Mouse (Mus musculus) limb, embryonic 15.5 days (tissue): Measurements from ENCODE around the gene Agxt. TPM values are rescaled to one million over a fixed set of nuclear protein-coding genes. Genes with fewer than 3 reads are reported as not detected.

ENCODE experiments used
- ATAC-seq: fragments of 200-750 bp; cut with Nextera tagmentation; 2 replicates; pipeline ENCODE4 v1.8.0; 2017; ENCODE audit warnings: low read depth, moderate TSS enrichment; ENCODE audit not compliant: insufficient number of reproducible peaks, low FRiP score, low TSS enrichment
- H3K27ac ChIP-seq: fragments of 300-500 bp; sonication (generic); 2 replicates; pipeline ENCODE4 v1.5.1; 2015; ENCODE audit warnings: moderate library complexity, mild to moderate bottlenecking, inconsistent platforms
- H3K27me3 ChIP-seq: fragments of 300-500 bp; sonication (generic); 2 replicates; pipeline ENCODE4 v1.6.1; 2015; ENCODE audit warnings: inconsistent platforms
- H3K36me3 ChIP-seq: fragments of 300-500 bp; sonication (generic); 2 replicates; pipeline ENCODE4 v1.6.1; 2015; ENCODE audit warnings: inconsistent platforms
- H3K4me1 ChIP-seq: fragments of 300-500 bp; sonication (generic); 2 replicates; pipeline ENCODE4 v1.6.1; 2015; ENCODE audit warnings: inconsistent platforms
- H3K4me2 ChIP-seq: fragments of 300-500 bp; sonication (generic); 2 replicates; pipeline ENCODE4 v1.6.1; 2015; ENCODE audit warnings: mild to moderate bottlenecking, inconsistent platforms
- H3K4me3 ChIP-seq: fragments of 300-500 bp; sonication (generic); 2 replicates; pipeline ENCODE4 v1.5.1; 2015; ENCODE audit warnings: mild to moderate bottlenecking, inconsistent platforms
- H3K9ac ChIP-seq: fragments of 300-500 bp; sonication (generic); 2 replicates; pipeline ENCODE4 v1.6.1; 2015; ENCODE audit warnings: inconsistent platforms
- H3K9me3 ChIP-seq: fragments of 300-500 bp; sonication (generic); 2 replicates; pipeline ENCODE4 v1.6.1; 2016; ENCODE audit warnings: inconsistent platforms
- WGBS: fragments of 180-500 bp; shearing (Covaris S2); methylation state at CpG from one replicate; pipeline ENCODE4 v1.1.7; 2015; 5-methylcytosine and 5-hydroxymethylcytosine counted together
- polyA plus RNA-seq: library from polyadenylated mRNA; unstranded; fragments of >200 nt; fragmentation: Nextera tagmentation; extraction: Ambion mirVana; gene quantifications from 2 replicates; pipeline ENCODE4 v1.2.1, GENCODE M21; 2015

Gene Agxt
- polyA plus RNA-seq, 1 experiment from 2014 or later: not detected

GRCm38 (mm10) chr1:93158916-93159315, 23.9 kb downstream of the Agxt start:
- no peak overlapping the region for H3K4me2 ChIP-seq
- H3K27ac ChIP-seq: no peak overlapping the region
- H3K9me3 ChIP-seq: no peaks in the 10 kb centered on the region
- H3K9ac ChIP-seq: no peak overlapping the region
- no peaks in the 10 kb centered on the region for H3K27me3 ChIP-seq
- H3K36me3 ChIP-seq: no peaks in the 10 kb centered on the region
- no peak for ATAC-seq
- H3K4me3 ChIP-seq: no peak overlapping the region
- 0 out of 2 replicates have a peak, but pooled peaks cover 3% of the 10 kb centered on the region for H3K4me1 ChIP-seq
- WGBS: 65% methylated on average over 8 of the region's 8 CpGs

DNA sequence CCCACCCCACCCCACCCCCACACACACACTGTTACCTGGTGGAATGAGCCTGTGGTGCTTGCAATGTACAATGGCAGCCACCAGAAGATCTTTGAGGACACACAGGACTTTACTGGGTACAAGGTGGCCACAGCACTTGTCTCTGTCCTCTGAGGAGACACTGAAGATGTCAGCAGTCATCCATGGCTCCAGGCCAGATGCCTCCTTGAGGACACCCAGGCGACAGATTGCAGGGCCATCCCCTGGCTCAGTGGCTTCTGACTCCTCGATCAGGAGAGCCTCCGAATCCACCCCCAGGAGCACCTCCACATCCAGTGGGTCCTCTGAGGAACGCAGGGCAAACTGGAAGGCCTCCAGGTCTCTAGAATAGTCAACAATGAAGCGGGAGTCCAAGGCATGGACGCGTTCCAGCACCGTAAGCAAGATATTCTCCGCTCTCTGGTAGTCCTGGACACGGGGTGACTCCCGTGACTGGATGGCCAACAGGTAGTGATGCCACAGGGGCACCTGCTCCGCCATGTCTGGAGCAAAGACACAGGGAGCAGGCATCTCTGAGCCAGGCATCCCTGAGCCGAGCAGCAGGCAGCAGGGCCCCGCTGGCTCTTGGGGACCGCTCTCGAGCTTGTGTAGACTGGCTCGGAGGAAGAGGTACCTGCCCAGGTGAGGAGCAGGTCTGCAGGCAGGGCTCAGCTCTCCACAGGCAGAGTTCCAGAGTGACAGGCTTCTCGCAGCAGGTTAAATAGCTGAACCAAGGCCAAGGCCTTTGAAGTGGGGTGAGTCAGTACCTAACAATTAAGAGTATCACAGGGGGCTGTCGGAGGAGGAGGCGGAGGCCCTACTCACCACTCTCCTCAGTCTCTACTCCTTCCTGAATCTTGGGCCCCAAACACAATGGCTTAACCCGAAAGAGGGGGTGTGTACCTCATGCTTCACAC, 24.8 kb downstream of the Agxt start:
- H3K4me2 ChIP-seq: no peak overlapping the region
- no peak overlapping the region for H3K9ac ChIP-seq
- H3K4me3 ChIP-seq: no peak overlapping the region
- 72% methylated on average over 21 of the region's 21 CpGs for WGBS
- H3K4me1 ChIP-seq: 0 out of 2 replicates have a peak, but pooled peaks cover 3% of the 10 kb centered on the region
- no peaks in the 10 kb centered on the region for H3K27me3 ChIP-seq
- ATAC-seq: no peak
- no peaks in the 10 kb centered on the region for H3K36me3 ChIP-seq
- H3K9me3 ChIP-seq: no peaks in the 10 kb centered on the region
- peak overlapping the region; percentile 47 for H3K27ac ChIP-seq

GRCm38 (mm10) chr1:93160501-93161133, 25.6 kb downstream of the Agxt start, which contains the start of gene 2310007B03Rik:
Gene 2310007B03Rik, minus strand, starts transcription at chr1:93160948.
- H3K27ac ChIP-seq: peak within 1 kb of the TSS; percentile 47
- WGBS: 62% methylated on average over 8 of the region's 8 CpGs
- 0 out of 2 replicates have a peak, but pooled peaks cover 3% of the 10 kb centered on the region for H3K4me1 ChIP-seq
- no peak within 1 kb of the TSS for H3K4me2 ChIP-seq
- ATAC-seq: no peak
- no peak within 1 kb of the TSS for H3K4me3 ChIP-seq
- no peaks in the 10 kb centered on the region for H3K36me3 ChIP-seq
- H3K9ac ChIP-seq: no peak within 1 kb of the TSS
- H3K9me3 ChIP-seq: no peaks in the 10 kb centered on the region
- no peaks in the 10 kb centered on the region for H3K27me3 ChIP-seq

DNA sequence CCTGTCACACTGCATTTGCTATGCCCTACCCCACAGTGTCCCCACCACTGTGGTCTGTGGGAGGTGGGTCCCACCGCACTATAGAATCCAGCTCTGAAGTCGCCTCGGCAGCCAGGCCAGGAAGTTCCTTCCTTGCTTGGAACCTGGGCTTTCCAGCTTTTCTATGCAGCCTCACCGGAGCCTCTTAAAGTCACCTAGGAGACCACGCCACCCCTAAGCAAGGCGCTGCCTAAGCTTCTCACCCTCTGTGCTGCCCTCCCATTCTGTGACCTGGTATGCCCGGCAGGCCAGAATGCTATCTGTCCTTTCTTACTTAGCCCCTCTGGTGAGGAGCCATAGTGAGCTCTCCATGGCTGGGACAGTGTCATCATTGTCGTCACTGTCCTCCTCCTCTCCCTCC, 26.3 kb downstream of the Agxt start:
- 76% methylated on average over 8 of the region's 8 CpGs for WGBS
- Histone ChIP-seq H3K4me1 (0 out of 2 replicates have a peak, but pooled peaks cover 3% of the 10 kb centered on the region), H3K27me3 (no peaks in the 10 kb centered on the region), H3K9me3 (no peaks in the 10 kb centered on the region), H3K36me3 (no peaks in the 10 kb centered on the region), H3K4me3 (no peak overlapping the region), H3K27ac (no peak overlapping the region), H3K9ac (no peak overlapping the region), H3K4me2 (no peak overlapping the region)
- no peak for ATAC-seq

DNA sequence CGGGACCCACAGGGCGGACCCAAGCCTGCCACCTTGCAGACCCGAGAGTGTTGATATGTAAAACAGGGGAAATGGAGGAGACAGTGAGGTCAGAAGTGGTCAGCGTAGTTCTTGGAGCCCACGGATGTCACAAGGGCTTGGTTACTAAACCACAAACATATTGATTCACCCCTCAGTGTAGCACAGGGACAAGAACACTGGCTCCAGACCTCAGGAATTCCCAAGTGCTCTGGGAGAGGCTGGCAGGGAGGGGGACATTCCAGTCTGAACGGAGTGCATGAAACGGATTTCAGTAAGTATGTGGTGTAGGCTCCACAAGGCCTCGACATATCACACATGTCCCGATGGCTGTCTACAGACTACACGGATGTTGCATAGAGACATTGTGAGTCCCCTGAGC, 26.9 kb downstream of the Agxt start:
- Histone ChIP-seq H3K9me3 (no peaks in the 10 kb centered on the region), H3K36me3 (no peaks in the 10 kb centered on the region), H3K4me2 (no peak overlapping the region), H3K4me3 (no peak overlapping the region), H3K27me3 (no peaks in the 10 kb centered on the region), H3K4me1 (0 out of 2 replicates have a peak, but pooled peaks cover 3% of the 10 kb centered on the region), H3K27ac (no peak overlapping the region), H3K9ac (no peak overlapping the region)
- WGBS: 80% methylated on average over 10 of the region's 10 CpGs
- no peak for ATAC-seq

DNA sequence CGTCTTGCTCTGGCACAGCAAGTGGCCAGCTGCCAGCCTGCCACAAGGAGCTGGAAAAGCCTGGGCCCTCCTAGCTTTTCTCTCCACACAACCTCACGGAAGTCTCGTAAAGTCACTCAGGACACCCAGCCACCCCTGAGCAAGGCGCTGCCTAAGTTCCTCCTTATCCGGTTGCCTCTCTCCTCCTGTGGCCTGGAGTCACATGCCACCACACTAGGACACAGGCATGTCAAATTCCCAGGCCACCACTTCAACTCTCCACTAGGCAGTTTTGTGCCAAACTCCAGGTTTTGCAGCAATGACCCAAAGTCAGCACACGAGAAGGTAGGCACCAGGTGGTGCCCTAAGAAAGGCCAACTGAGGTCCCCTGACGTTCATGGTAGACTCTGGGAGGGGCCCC, 27.5 kb downstream of the Agxt start:
- Histone ChIP-seq H3K4me1 (0 out of 2 replicates have a peak, but pooled peaks cover 3% of the 10 kb centered on the region), H3K4me3 (no peak overlapping the region), H3K27ac (no peak overlapping the region), H3K27me3 (no peaks in the 10 kb centered on the region), H3K36me3 (no peaks in the 10 kb centered on the region), H3K9me3 (no peaks in the 10 kb centered on the region), H3K9ac (no peak overlapping the region), H3K4me2 (no peak overlapping the region)
- WGBS: 70% methylated on average over 7 of the region's 7 CpGs
- no peak for ATAC-seq

GRCm38 (mm10) chr1:93165447-93165846, 30.4 kb downstream of the Agxt start:
- no peaks in the 10 kb centered on the region for H3K36me3 ChIP-seq
- H3K27me3 ChIP-seq: no peaks in the 10 kb centered on the region
- no peak overlapping the region for H3K9ac ChIP-seq
- 71% methylated on average over 9 of the region's 9 CpGs for WGBS
- no peak overlapping the region for H3K4me2 ChIP-seq
- ATAC-seq: no peak
- H3K9me3 ChIP-seq: no peaks in the 10 kb centered on the region
- H3K4me1 ChIP-seq: no peaks in the 10 kb centered on the region
- H3K27ac ChIP-seq: no peak overlapping the region
- H3K4me3 ChIP-seq: no peak overlapping the region

DNA sequence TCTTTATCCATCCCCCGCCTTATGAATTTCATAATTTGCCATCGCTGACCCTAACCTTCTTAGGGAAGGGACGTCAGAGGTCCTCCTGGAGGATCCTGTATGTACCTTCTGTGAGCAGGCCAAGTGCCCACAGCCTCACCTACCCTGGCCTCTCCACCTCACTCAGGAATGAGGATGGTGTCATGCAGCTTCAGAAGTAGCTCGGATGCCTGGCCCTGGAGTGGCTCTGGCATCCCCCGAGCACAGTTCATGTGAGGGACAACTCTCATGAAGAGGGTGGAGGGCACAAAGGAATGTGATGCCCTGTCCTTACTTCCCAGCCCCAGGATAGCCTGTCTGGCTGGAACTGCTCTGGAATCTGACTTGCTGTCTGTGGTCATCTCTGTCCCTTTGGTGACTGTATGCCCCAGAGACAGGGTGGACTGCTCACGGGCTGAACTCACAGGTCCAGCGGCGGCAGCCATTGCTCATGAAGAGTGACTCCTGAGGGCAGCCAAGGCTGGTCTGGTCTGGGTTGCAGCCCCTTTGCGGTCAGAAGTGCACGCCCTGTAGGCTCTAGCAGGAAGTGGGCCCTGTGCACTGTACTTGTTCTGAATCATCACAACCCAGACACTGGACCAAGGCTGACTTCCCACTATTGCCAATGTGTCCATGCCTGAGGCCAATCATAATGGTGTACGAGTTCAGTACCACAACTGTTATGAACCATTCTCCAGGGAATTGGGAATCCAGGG, 31.5 kb downstream of the Agxt start:
- no peaks in the 10 kb centered on the region for H3K9me3 ChIP-seq
- no peak overlapping the region for H3K9ac ChIP-seq
- WGBS: 80% methylated on average over 11 of the region's 11 CpGs
- no peak overlapping the region for H3K4me3 ChIP-seq
- H3K27ac ChIP-seq: no peak overlapping the region
- H3K27me3 ChIP-seq: no peaks in the 10 kb centered on the region
- H3K36me3 ChIP-seq: no peaks in the 10 kb centered on the region
- no peak for ATAC-seq
- no peaks in the 10 kb centered on the region for H3K4me1 ChIP-seq
- no peak overlapping the region for H3K4me2 ChIP-seq

DNA sequence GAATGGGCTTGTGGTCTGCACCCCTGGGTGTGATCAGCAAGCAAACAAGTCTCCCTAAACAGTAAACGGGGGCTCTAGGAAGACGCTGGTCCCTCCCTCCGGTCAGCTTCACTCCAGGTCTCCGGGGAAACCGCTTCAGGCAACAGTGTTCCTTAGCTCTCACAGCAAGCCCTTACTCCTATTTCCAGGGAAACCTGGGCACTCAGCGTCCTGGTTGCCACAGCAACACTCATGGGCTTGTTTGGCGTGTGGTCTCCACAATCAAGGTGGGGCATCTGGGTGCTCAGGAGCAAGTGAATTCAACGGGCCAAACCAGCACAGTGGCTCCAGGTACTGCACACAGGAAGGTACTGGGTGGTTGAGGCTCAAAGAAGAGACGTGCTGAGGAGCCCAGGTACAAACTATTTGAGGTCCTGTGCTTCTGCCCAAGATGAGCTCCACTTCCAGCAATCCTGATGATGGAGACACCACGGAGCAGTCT, 33.3 kb downstream of the Agxt start, which contains the start of gene Crocc2:
Crocc2 (plus strand) TSS at position 431 of the 481 bp plus-strand sequence.
- Histone ChIP-seq H3K4me1 (no peaks in the 10 kb centered on the region), H3K36me3 (no peaks in the 10 kb centered on the region), H3K4me3 (no peak within 1 kb of the TSS), H3K4me2 (no peak within 1 kb of the TSS), H3K9me3 (no peaks in the 10 kb centered on the region), H3K9ac (no peak within 1 kb of the TSS), H3K27me3 (no peaks in the 10 kb centered on the region), H3K27ac (no peak within 1 kb of the TSS)
- 51% methylated on average over 10 of the region's 10 CpGs for WGBS
- no peak for ATAC-seq

GRCm38 (mm10) chr1:93173665-93174064, 38.6 kb downstream of the Agxt start:
- Histone ChIP-seq H3K4me3 (no peak overlapping the region), H3K9me3 (no peaks in the 10 kb centered on the region), H3K9ac (no peak overlapping the region), H3K36me3 (no peaks in the 10 kb centered on the region), H3K4me2 (no peak overlapping the region), H3K27ac (no peak overlapping the region), H3K27me3 (no peaks in the 10 kb centered on the region), H3K4me1 (peaks cover 41% of the 10 kb centered on the region)
- ATAC-seq: no peak
- WGBS: 69% methylated on average over 4 of the region's 4 CpGs

DNA sequence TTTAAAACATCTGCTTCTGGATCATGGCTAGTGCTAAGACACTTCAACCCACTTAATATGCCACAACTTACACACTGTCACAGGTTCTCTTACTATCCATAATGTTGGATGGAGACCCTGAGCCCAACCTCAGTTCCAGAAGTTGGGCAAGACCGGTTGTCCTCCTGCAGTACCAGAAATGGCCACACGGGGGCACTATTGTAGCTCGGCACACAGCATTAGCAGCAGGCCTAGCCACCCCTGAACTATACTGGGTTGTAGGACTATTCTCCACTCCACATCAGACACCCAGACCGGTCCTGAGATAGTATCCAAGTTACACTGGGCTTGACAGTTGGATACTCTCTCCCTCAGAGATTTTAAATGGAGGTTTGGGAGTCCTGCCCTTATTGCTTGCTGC, 39.4 kb downstream of the Agxt start:
- WGBS: under 1% methylated on average over 4 of the region's 4 CpGs
- Histone ChIP-seq H3K9me3 (no peaks in the 10 kb centered on the region), H3K27me3 (no peaks in the 10 kb centered on the region), H3K36me3 (no peaks in the 10 kb centered on the region), H3K27ac (no peak overlapping the region), H3K4me3 (no peak overlapping the region), H3K4me1 (peaks cover 41% of the 10 kb centered on the region), H3K4me2 (no peak overlapping the region), H3K9ac (no peak overlapping the region)
- peak; percentile 37; the same call in 1 of the 2 replicates for ATAC-seq
